Mouse (Mus musculus): ENCODE measurements around the gene Mphosph6.

Mphosph6 gene

DNA sequence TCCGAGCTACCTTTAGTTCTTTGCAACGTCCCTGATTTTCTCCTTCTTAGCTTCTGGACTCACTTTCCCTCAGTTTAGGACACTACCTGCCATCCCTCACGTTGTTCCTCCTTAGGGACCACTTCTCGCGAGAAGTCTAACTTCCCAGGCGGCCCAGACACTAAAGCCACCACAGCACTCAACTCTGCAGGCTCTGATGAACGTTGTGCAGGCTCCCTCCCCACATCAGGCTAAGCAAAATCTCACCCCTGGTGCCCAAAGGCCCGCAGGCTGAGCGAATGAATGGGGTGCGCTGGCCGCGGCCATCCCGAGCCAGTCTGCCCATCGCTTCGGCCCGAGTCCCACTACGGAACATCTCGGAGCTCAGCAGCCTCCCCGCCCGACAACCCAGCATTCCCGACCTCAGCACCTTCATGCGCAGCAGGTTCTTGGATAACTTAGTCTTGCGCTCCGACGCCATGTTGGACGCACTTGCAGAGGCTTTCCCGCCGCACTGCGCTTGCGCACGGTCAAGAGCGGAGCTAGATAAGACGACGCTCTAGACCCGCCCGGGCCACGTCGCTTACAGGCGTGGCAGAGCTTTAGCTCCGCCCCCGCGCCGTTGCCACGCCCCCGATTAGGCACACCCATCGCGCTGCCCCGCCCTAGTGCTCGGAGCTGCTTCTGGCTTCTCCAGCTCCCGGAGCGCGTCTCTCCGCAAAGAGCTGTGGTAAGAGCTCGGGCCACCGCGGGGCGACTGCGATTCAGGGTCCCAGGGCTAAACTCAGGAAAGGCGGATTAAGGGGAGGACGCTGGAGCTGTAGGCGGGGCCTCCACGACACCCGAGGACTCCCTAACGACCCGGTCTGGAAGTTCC is at the start of gene Mphosph6:
Mphosph6 (minus strand) TSS at position 501 of the 856 bp plus-strand sequence.
- DNase-seq (ENCODE audit: low spot score): peak; percentile 95

DNA sequence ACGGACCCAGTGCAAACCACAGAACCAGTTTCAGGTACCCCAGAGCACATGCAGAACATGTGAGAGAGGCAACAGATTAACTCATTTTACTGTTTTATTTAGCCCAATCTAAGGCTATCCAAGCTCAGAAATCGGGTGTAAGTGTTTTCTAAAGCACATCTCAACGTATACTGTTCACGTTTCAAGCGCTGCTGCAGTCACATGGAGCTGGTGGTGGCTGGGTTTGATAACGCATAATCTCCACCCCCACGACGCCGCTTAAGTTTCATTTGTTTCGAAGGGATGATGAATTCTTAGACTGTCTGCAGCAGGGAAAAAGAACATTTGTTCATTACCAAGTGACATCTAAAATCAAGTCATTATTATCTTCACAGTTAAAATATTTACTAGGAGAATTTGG is 48.7 kb upstream of the Mphosph6 start:
- DNase-seq (ENCODE audit: low spot score): no peak

DNA sequence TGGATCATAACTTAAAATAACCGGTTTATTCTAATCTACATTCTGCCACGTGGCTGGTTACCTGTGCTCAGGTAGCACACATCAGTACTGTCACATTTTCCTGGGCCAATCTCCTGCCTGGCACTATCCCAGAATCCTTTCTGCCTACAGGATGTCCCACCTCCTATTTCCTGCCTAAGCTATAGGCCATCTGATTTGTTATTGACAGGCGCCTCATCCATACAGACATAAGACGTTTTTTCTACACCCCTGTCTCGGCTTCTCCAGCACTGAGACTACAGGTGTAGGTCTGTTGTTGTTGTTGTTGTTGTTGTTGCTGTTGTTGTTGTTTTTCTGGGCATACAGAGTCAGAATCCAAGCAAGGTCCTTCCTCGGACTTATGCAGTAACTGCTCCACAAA is 46.1 kb upstream of the Mphosph6 start:
- DNase-seq (ENCODE audit: low spot score): no peak

DNA sequence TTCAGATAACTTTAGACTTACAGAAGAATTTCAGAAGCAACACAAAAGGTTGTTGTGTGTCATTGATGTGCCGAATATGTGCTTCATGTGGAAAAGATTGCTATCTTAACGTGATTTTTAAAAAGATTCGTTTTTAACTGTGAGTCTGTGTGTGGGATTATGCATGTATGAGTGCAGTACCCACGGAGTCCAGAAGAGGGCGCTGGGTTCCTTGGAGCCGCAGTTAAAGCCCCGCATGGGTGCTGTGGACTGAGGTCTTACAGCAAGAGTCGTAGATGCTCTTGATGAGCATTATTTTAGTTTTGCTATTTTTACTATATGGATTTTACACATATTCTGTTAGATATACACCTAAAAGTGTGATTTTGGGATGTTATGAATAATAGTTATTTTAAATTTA is 42.0 kb upstream of the Mphosph6 start:
- no peak for DNase-seq (ENCODE audit: low spot score)

DNA sequence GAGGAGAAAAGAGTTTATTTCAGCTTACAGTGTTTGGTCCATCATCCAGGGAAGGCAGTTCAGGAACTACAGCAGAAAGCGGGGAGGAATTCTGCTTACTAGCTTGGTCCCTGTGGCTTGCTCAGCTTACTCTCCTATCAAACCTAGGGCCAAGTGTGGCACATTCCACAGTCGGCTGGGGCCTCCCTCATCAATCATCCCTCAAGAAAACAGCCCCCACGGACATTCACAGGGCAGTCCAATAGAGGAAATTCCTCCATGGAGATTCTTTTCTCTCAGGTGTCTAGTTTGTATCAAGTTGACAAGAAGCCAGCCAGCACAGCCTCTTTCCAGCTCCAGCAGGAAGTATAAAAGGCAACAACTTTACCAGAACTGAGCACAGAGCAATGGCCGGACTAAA is 11.8 kb upstream of the Mphosph6 start:
- no peak for DNase-seq (ENCODE audit: low spot score)

DNA sequence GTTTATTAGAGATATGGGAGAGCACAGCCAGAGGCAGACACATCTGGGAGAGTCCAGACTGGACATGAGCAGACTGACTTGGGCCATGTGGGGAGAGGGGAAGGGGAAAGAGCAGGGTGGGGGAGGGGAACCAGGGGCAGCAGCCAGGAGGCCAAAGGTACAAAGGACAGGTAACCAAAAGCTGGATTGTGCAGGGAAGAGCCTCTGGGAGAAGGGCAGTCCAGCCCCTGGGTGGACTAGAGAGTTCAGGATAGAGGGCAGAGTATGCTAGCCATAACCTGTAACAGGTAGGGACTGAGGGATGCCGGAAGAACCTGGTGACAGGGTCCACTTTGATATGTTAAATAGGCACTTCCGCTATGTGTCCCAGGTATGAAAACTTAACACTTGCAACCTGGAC is 8.9 kb upstream of the Mphosph6 start:
- DNase-seq (ENCODE audit: low spot score): no peak

DNA sequence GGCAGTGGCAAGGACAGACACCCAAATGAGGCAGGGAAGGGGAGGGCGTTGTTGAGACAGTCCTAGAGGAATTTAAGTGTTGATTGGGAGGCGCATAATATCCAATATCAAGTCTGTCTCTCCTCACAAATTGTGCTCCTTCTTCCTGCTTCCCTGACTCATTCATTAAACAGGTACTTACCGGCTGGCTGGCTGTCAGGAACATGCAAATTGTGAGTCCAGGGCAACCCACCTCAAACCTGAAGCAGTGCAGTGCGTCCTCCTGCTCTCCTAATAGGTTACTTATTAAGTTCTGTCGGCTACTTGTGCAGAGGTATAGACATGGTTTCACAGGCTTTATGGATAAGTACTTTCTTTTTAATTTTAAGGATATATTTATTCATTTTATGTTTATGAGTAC is 3.7 kb upstream of the Mphosph6 start:
- no peak for DNase-seq (ENCODE audit: low spot score)

DNA sequence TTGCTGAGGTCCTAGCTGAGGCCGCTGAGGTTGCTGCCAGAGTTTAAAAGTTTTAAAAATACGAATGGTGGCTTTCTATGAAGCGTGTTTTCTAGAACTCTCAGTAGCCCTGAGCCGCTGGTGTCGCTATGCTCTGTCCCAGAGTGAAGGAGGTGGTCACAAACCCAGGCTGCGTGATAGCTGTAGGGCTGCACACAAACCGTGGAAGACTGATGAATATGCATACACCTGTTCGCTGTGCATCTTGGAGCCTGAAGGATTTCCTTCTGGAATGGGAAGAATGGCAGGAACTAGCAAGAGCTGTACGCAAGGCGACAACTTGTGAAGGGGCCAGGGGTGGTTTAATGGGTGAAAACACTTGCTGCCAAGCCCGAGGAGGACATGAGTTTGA is 551 bp upstream of the Mphosph6 start:
- no peak for DNase-seq (ENCODE audit: low spot score)

DNA sequence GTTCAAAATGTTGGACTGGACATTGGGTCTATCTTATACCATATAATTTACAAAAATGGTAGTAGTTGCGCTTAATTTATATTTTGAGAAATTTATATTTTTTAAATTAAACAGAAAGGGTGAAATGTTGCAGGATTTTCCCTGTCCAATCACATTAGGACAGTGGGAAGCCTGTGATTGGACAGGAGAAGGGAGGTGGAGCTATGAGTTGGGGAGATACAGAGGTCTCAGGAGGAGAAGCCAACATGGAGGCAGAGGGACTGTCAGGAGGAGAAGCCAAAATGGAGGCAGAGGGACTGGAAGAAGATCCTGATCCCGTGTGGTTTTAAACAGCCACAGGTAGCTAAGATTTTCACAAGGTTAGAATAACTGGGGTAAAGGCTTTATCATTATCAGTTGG is 3.7 kb downstream of the Mphosph6 start:
- DNase-seq (ENCODE audit: low spot score): no peak

DNA sequence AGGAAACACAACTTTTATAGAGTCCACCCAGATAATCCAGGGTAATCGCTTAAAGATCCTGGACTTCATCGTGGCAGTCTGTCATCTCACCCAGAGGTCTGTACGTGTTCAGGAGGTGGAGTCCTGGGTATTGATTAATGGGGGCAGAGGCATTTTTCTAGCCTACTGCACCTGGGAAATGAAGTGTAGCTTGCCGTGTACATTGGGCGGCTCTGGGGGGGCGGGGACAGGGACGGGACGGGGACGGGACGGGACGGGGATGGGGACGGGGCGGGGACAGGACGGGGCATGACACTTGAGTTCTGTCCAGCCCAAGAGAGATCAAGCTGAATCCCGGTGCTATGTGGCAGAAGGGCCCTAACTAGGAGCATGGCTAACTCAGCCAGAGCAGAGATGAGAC is 5.3 kb downstream of the Mphosph6 start:
- DNase-seq (ENCODE audit: low spot score): no peak

DNA sequence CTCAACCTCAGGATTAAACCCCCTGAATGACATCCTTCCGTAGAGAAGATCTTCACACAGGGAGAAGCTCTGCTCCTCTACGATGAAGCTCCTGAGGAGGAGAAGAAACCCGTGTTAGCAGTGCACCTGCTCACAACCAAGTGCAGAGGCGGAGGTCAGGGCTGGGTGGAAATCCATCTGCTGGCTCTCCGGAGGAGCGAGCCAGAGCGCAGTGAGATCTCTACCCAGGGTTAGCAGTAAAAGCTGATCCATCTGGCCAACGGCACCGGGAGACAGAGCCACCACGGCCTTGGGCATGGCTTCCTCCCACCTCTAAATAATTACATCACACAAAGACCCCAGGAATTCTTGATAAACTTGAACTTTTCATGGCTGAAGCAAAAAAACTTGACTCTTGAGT is 7.2 kb downstream of the Mphosph6 start:
- no peak for DNase-seq (ENCODE audit: low spot score)

DNA sequence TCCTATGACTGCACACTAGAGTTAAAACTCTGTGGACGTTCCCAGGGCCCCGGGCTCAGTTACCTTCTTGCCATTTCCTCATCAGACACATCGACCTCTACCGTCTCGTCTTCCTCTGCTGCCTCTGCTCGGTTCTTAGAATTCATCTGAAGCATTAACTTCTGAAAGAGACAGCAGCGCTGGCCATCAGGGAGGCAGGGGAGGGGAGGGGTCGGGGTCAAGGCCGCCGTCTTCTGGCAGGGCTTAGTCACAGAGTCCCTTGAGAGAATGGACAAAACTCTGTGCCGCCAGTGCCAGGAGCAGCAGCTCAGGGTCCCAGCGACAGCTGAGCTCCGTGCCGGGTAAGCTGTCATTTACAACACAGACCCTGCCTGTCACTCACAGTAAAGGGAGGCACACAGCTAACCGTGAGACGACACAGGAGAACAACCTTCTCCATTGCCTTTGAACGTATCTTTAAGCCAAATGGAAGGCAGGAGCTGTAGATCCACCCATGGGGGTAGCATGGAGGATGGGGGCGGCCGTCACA is 9.1 kb downstream of the Mphosph6 start:
- DNase-seq (ENCODE audit: low spot score): no peak

DNA sequence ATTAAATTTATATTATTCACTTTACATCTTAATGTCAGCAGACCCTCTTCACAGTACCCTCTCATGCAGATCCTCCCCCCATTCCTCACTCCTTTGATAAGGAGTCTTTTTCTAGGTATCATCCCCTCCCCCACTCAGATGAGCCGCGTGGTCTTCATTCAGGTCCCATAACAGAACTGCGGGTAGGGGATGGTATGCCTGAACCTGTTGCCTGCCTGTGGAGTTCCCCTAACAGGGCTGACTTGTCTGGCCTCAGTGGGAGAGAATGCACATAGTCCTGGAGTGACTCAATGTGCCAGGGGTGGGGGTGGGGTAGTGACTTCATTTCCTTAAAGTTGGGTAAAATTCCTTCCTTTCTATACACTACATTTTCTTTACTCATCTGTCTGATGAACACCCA is 15.3 kb downstream of the Mphosph6 start:
- DNase-seq (ENCODE audit: low spot score): no peak

DNA sequence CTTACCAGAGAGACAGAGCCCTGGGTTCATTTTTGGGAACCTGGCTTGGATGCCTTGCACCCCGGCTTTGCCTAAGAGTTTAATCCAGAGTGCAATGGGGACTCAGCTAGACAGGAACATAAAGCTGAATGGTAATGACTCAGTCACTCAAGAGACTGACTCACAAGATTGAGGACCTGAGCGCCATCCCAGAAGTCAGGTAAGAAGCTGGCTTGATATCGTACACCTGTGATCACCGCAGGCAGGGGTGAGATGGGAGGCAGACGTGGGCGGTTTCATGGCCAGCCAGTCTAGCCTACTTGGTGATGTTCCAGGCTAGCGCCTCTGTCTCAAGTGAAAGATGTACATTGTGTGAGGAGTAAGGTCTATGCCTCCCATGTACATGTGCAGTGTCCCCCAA is 18.7 kb downstream of the Mphosph6 start:
- no peak for DNase-seq (ENCODE audit: low spot score)

DNA sequence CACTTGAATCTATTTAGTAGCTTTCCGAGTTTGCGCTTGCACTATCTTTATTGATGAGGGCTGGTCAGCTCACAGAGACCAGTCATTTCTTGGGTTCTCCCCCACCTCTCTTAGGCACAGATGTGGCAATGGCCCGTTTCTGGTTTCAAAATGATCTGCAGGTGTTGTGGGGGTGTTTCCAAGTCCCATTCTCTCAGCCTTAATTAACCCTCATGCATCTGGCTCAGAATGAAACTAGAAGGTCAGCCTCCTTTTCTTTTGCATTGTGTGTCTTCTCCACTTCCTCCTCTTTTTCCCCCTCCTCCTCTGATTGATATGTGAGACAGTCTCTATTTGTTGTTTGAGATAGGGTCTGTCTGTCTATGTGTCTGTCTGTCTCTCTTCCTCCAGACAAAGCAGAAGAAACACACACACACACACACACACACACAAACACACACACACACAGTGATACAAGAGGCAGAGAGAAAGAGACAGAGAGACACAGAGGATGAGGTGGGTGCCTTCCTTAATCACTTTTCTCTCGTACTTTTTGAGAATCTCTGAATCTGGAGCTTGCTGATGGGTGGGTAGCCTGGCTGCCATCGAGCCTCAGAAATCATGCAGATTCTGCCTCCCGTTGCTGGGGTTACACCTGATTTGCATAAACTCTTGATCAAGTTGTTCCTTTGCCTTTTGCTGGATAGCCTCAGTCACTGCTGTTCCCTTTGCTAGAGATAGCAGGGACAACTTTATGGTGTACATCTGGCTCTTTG is 20.2 kb downstream of the Mphosph6 start:
- no peak for DNase-seq (ENCODE audit: low spot score)

DNA sequence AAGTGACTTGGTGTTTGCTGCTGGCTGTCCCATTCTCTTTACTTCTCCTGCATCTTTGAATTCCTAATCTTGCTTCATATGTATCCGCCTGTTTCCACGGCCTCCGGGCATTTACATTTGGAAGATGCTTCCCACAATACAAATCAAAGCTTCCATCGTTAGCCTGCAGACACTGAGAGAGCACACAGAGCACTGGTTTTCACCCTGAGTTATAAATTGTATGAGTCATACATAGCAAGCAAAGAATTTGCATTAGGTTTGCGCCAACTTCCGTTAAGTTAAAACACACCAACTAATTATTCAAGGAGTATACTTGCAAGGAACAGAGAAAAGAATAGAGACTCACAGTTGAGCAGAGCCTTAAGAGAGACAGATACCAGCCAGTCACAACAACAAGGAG is 22.4 kb downstream of the Mphosph6 start:
- DNase-seq (ENCODE audit: low spot score): no peak

DNA sequence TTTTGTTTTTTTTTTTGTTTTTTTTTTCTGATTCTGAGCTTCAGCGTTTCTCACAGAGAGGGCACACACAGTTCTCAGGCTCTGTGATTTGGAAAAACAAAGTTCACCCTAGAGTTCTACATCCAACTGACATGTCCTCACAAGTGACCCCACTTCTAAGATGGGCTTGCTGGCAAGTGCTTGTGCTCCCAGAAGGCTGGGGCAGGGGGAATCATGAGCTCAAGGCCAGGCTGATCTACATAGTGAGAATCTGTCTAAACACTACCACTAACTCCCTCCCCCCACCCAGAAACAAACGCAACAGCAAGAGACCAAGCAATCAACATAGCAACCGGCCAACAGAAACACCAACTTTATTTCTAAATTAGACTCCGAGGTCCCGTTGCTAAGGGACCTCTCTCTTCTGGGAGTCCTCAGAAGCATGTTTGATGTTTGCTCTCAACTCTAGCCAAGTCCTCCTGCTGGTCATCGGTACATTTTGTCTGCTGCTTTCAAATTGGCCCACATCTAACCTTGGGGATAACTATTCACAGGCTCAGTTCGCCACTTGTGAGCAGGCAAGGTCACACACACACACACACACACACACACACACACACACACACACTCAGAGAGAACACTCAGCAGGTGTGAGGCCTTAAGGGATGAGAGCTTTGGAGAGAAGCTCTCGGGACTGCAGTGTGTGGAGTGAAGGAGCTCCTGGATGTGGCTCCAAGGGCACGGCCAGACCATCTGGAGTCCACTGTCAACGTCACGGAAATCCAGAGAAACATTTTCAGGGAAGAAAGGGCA is 23.0 kb downstream of the Mphosph6 start:
- no peak for DNase-seq (ENCODE audit: low spot score)

DNA sequence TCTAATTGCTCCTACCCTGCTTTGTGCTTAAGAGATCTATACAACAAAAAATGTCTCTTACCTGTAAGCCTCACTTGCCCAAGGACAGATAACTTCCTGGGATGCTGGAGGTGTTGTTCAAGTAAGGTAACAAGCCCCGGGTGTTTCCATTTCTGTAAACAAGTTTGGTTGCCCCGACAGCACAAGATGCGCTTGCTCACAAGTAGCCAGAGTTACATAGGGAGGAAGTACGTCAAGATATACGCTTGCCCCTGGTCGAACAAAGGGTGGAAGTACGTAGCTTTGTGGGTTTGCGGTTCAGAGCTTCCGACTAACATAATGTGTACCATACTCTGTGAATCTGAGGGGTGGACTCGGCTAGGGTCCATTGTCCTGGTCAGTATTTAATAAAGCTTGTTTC is 25.7 kb downstream of the Mphosph6 start:
- no peak for DNase-seq (ENCODE audit: low spot score)

DNA sequence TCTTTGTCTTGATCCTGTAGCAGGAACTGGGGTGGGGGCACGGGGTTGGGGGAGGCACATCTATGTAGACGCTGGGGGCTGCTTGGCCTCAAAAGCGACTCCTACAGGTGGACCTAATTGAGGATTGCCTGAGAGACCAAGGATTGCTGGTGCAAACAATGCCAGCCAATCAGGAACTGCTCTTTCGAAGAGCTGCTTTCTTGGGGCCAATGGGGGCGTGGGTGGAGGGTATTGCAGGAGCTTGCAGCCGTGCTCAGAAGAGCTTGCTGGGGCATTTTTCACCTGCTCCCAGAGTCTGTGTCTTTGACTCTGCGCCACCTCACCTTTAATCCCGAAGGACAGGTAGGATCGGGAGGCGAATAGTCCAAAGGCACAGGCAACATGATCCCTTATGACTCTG is 26.1 kb downstream of the Mphosph6 start:
- DNase-seq (ENCODE audit: low spot score): no peak

DNA sequence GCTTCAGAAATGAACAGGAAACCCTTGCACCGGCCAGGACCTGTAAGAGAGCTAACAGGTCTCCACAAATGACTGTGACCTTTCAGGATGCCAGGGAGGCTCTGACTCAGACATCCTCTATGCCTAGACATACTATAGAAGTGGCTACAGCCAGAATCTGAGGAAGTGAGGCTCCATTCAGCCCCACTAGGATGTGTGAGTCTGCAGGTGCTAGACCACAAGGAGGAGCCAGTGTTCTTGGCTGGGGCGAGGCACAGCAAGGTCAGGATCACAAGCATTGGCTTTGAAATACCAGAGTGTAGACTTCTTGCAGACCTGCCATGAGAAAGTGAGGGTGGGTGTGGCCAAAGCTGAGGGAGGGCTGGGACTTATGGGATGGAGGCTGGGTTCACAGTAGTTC is 29.1 kb downstream of the Mphosph6 start:
- DNase-seq (ENCODE audit: low spot score): no peak

DNA sequence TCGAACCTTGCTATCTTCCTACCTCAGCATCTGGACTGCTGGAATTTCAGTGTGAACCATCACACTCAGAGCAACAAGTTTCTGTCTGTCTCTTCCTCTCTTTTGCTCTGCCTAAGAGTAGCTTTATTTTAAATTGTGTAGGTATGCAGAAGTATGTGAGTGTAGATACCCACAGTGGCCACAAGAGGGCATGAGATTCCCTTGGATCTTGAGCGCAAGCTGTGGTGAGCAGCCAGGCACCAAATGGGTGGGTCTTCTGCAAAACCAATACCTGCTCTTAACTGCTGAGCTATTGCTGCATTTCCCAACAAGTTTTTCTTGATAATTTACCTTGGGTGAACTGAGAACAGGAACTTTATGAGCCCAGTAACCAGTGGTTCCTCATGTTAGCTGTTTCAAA is 29.6 kb downstream of the Mphosph6 start:
- DNase-seq (ENCODE audit: low spot score): peak; percentile 21

DNA sequence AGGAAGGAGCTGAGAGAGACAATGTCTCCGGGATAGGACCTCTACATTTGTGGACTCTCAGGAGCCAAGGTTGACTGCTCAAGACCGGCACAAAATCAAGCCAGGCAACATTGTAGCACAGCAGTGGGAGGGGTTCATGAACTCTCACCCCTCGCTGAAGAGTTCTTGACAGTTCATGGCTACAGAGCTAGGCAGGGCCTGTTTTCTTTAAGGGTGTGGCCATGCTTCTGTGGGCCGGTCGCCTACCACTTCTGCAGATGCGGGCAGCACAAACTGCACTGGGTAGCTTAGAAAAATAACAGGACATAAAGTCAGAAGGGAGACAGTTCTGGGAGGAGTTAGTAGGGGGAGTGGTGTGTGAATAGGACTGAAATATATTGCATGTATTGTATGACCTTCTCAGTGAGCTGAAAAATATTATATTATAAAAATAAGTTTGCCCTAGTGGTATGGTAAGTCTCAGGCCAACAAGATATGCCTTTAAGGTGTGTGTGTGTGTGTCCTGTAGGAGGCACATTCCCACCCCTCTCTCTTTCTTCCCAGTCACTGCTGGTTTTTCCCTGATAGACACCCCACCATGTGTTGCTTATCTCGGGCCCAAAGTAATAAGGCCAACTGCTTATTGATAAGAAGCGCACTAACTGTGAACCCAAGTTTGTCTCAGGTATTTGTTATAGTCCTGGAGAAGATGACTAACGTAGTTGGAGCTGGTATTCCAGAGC is 30.5 kb downstream of the Mphosph6 start:
- no peak for DNase-seq (ENCODE audit: low spot score)

Measured in ovary, postnatal 14 days (tissue).